Mouse (Mus musculus): ENCODE results near the gene Catsperz.

DNA sequence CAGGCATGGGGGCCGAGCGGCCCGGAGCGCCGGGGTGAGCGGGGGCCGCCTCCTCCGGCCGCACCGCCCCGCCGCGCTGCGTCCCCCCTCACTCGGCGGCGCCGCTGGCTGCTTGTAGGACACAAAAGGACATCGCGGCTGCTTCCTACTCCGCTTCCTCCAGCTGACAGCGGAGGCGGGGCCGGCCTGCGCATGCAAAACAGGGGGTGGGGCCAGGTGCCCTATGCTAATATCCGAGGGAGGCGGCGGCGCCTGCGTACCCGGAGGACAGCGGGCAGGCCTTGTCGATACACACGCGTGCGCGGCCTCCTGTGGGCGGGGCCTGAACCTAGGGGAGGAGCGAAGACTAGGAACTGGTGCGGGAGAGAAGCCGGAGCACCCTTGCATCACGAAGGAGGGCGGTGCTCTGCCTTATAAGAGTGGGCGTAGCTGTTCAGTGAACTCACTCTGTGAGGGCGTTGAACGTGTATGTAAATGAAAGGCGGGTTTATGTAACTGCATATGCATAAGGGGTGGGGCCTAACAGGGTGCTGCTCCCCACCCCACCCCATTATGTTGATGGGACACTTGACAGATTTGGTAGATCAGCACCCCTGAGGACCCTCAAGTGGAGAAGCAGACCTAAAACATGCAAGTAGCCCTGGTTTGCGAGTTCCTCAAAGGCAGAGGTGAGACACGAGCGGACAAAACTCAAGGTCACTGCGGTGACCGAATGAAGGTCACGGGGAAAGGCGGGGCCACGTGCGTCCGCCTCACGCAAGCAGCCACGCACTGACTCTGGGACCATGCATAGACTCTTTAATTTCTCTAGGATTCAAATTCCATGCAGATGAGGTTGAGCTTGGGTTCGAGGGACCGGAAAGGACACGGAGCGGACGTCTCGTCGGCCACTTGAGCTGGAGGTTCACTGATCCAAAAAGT, 3.3 kb downstream of the Catsperz start, which contains the start of gene Esrra:
- TF ChIP-seq GATA1 (IDR thresholded peaks at IDR 0.05; ENCODE audit: borderline replicate concordance, low read length) (no peak), FLI1 (IDR thresholded peaks at IDR 0.05; ENCODE audit: low read length) (no peak)
